14 mouse cellular contexts compared by ENCODE assay signal in genomic region chr7:101002274-101002673, GRCm38 (mm10). TPM values are rescaled to one million over a fixed set of nuclear protein-coding genes. Genes with fewer than 3 reads are reported as not detected.
DNase-seq lines count a peak whose midpoint lies in the region; ATAC-seq and TF ChIP-seq lines count a peak whose summit lies in the region.
"Had no signal": no experiment of that assay in that cellular context is flagged by ENCODE, and none has a peak within 500 bp of the region (broad histone marks: within the 10 kb centered on the region; RNA-seq: fewer than 3 reads in every experiment).

No protein-coding gene starts in this region.

- H3K27ac ChIP-seq in hindbrain, postnatal 0 days: no peak overlapping the region
- H3K27ac ChIP-seq in hindbrain, embryonic 11.5 days (ENCODE audit: low read depth, low read length): no peak overlapping the region
- no peak overlapping the region for H3K27ac ChIP-seq in forebrain, embryonic 15.5 days (replicated peaks)

- H3K4me1 ChIP-seq in hindbrain, postnatal 0 days (ENCODE audit: insufficient read depth, low read length): peaks cover 7% of the 10 kb centered on the region; the same call in 1 of the 2 replicates
- H3K4me1 ChIP-seq in hindbrain, embryonic 11.5 days (replicated peaks; ENCODE audit: control insufficient read depth, insufficient read depth, low read length): no peaks in the 10 kb centered on the region
- H3K4me1 ChIP-seq in forebrain, embryonic 15.5 days: no peaks in the 10 kb centered on the region

- intact Hi-C loops in heart, postnatal 36 days (cut with DNase I): no loop called here

- H3K9me3 ChIP-seq in hindbrain, postnatal 0 days (ENCODE audit: low read length): no peaks in the 10 kb centered on the region
- H3K9me3 ChIP-seq in hindbrain, embryonic 11.5 days (ENCODE audit: control insufficient read depth, low read length): no peaks in the 10 kb centered on the region
- H3K9me3 ChIP-seq in forebrain, embryonic 15.5 days: no peaks in the 10 kb centered on the region
- H3K9me3 ChIP-seq: megakaryocyte, embryonic 14.5 days had no signal

- H3K4me2 ChIP-seq in hindbrain, postnatal 0 days (ENCODE audit: low read depth, low read length): no peak overlapping the region
- H3K4me2 ChIP-seq in hindbrain, embryonic 11.5 days (replicated peaks; ENCODE audit: low read depth, low read length): no peak overlapping the region
- no peak overlapping the region for H3K4me2 ChIP-seq in forebrain, embryonic 15.5 days (replicated peaks)
- H3K4me2 ChIP-seq: lung, embryonic 14.5 days had no signal

- H3K27me3 ChIP-seq in hindbrain, postnatal 0 days (ENCODE audit: insufficient read depth, low read length): no peaks in the 10 kb centered on the region
- no peaks in the 10 kb centered on the region for H3K27me3 ChIP-seq in hindbrain, embryonic 11.5 days (ENCODE audit: control insufficient read depth, insufficient read depth, low read length)
- H3K27me3 ChIP-seq in forebrain, embryonic 15.5 days: no peaks in the 10 kb centered on the region

- no peak overlapping the region for H3K9ac ChIP-seq in hindbrain, postnatal 0 days (replicated peaks; ENCODE audit: low read length)
- no peak overlapping the region for H3K9ac ChIP-seq in hindbrain, embryonic 11.5 days (ENCODE audit: low read depth, low read length)
- H3K9ac ChIP-seq in forebrain, embryonic 15.5 days (replicated peaks): no peak overlapping the region
- H3K9ac ChIP-seq: forebrain, postnatal 0 days; lung, embryonic 14.5 days had no signal

- no peaks in the 10 kb centered on the region for H3K36me3 ChIP-seq in hindbrain, postnatal 0 days (ENCODE audit: insufficient read depth, low read length)
- H3K36me3 ChIP-seq in hindbrain, embryonic 11.5 days (ENCODE audit: control insufficient read depth, insufficient read depth, low read length): no peaks in the 10 kb centered on the region
- H3K36me3 ChIP-seq in forebrain, embryonic 15.5 days: no peaks in the 10 kb centered on the region

- ATAC-seq in hindbrain, postnatal 0 days: no peak
- no peak for ATAC-seq in hindbrain, embryonic 11.5 days (ENCODE audit: low FRiP score)
- no peak for ATAC-seq in forebrain, embryonic 15.5 days (replicated peaks)
- ATAC-seq in granulocyte monocyte progenitor cell, adult 5-6 weeks (replicated peaks; ENCODE audit: poor library complexity, severe bottlenecking): no peak
- ATAC-seq: forebrain, postnatal 0 days had no signal

- WGBS in hindbrain, postnatal 0 days: 44% methylated on average over 6 of the region's 6 CpGs
- WGBS in hindbrain, embryonic 11.5 days: 69% methylated on average over 6 of the region's 6 CpGs
- WGBS in forebrain, embryonic 15.5 days: 63% methylated on average over 6 of the region's 6 CpGs

- no peak overlapping the region for H3K4me3 ChIP-seq in hindbrain, postnatal 0 days (ENCODE audit: low read length)
- H3K4me3 ChIP-seq in hindbrain, embryonic 11.5 days (ENCODE audit: low read depth, low read length): no peak overlapping the region
- no peak overlapping the region for H3K4me3 ChIP-seq in forebrain, embryonic 15.5 days
- H3K4me3 ChIP-seq: megakaryocyte, embryonic 14.5 days had no signal

- TF ChIP-seq CTCF in hindbrain, postnatal 0 days (IDR thresholded peaks at IDR 0.05; ENCODE audit: low read depth): no peak

- DNase-seq in hindbrain, postnatal 0 days (ENCODE audit: low spot score): peak; percentile 36
- no peak for DNase-seq in hindbrain, embryonic 11.5 days (ENCODE audit: low spot score)
- peak; percentile 16 for DNase-seq in R1 (ENCODE audit: low read depth, low spot score)
- DNase-seq in gastrocnemius, postnatal 10 days: peak; percentile 67
- DNase-seq in heart, postnatal 36 days: peak; percentile 78 to 80
- DNase-seq: forebrain, postnatal 0 days; kidney, adult 9 months; layer of hippocampus, adult 9-11 months; lung, embryonic 14.5 days had no signal

RNA-seq across cellular contexts. Expression of gene P2ry2, which starts 10.4 kb away (rescaled TPM):
- 0.07 and 0.52 TPM in 2 replicates for total RNA-seq in hindbrain, postnatal 0 days (2014; rRNA removed)
- 0.51 and 0.95 TPM in 2 replicates for polyA plus RNA-seq in hindbrain, postnatal 0 days (2015; fragmentation: Nextera tagmentation; extraction: Ambion mirVana)
- polyA plus RNA-seq in hindbrain, embryonic 11.5 days (2014; fragmentation: Nextera tagmentation; extraction: Ambion mirVana): 0.39 and 0.73 TPM in 2 replicates
- 10 to 100 TPM; 56.5 to 57.9 TPM for total RNA-seq in gastrocnemius, postnatal 10 days (2021)
- total RNA-seq in heart, postnatal 36 days (2021): 10 to 100 TPM; 19.6 to 28.4 TPM
- polyA plus RNA-seq in forebrain, embryonic 15.5 days (2015; fragmentation: Nextera tagmentation; extraction: Ambion mirVana): 0.11 TPM in 1 of 2 replicates, not detected in the other
- 8.7 and 15.1 TPM in 2 replicates for total RNA-seq in granulocyte monocyte progenitor cell, adult 5-6 weeks (2014; fragmentation: Nextera tagmentation)
- 6.2 and 7.8 TPM in 2 replicates for total RNA-seq in granulocyte monocyte progenitor cell, adult 5-6 weeks (2017)

RNA-seq across cellular contexts. Expression of gene P2ry6, which starts 27.8 kb away (rescaled TPM):
- total RNA-seq in hindbrain, postnatal 0 days (2014; rRNA removed): 1.5 and 3.5 TPM in 2 replicates
- polyA plus RNA-seq in hindbrain, postnatal 0 days (2015; fragmentation: Nextera tagmentation; extraction: Ambion mirVana): 3.4 and 3.6 TPM in 2 replicates
- 3.1 and 3.3 TPM in 2 replicates for polyA plus RNA-seq in hindbrain, embryonic 11.5 days (2014; fragmentation: Nextera tagmentation; extraction: Ambion mirVana)
- total RNA-seq in gastrocnemius, postnatal 10 days (2021): 1 to 10 TPM; 2.3 to 4.0 TPM
- total RNA-seq in heart, postnatal 36 days (2021): 1 to 10 TPM; 4.3 to 4.7 TPM
- 2.2 and 2.7 TPM in 2 replicates for polyA plus RNA-seq in forebrain, embryonic 15.5 days (2015; fragmentation: Nextera tagmentation; extraction: Ambion mirVana)
- not detected in 2 replicates for total RNA-seq in granulocyte monocyte progenitor cell, adult 5-6 weeks (2014; fragmentation: Nextera tagmentation)
- total RNA-seq in granulocyte monocyte progenitor cell, adult 5-6 weeks (2017): 0.17 TPM in 1 of 2 replicates, not detected in the other
- total RNA-seq: common myeloid progenitor, adult 5-6 weeks; hematopoietic stem cell, adult 5-6 weeks had no signal
